Mouse (Mus musculus): ENCODE results near the gene Phrf1.

The Phrf1 gene

GRCm38 (mm10) chr7:141204546-141204945, 24.0 kb upstream of the Phrf1 start:
- no peaks in the 10 kb centered on the region for H3K27me3 ChIP-seq (ENCODE audit: control insufficient read depth, insufficient read depth, low read length, poor library complexity, severe bottlenecking)
- no peaks in the 10 kb centered on the region for H3K36me3 ChIP-seq (ENCODE audit: control insufficient read depth, insufficient read depth, low read length, poor library complexity, severe bottlenecking)
- DNase-seq (ENCODE audit: low read depth, low spot score): no peak

GRCm38 (mm10) chr7:141205504-141205903, 23.1 kb upstream of the Phrf1 start:
- DNase-seq (ENCODE audit: low read depth, low spot score): no peak
- H3K27me3 ChIP-seq (ENCODE audit: control insufficient read depth, insufficient read depth, low read length, poor library complexity, severe bottlenecking): no peaks in the 10 kb centered on the region
- no peaks in the 10 kb centered on the region for H3K36me3 ChIP-seq (ENCODE audit: control insufficient read depth, insufficient read depth, low read length, poor library complexity, severe bottlenecking)

- DNase-seq (ENCODE audit: low read depth, low spot score): no peak
- H3K36me3 ChIP-seq (ENCODE audit: control insufficient read depth, insufficient read depth, low read length, poor library complexity, severe bottlenecking): no peaks in the 10 kb centered on the region
- no peaks in the 10 kb centered on the region for H3K27me3 ChIP-seq (ENCODE audit: control insufficient read depth, insufficient read depth, low read length, poor library complexity, severe bottlenecking)
These were observed 22.2 kb upstream of the Phrf1 start for GRCm38 (mm10) chr7:141206182-141206937.

GRCm38 (mm10) chr7:141209526-141209925, 19.1 kb upstream of the Phrf1 start:
- no peaks in the 10 kb centered on the region for H3K36me3 ChIP-seq (ENCODE audit: control insufficient read depth, insufficient read depth, low read length, poor library complexity, severe bottlenecking)
- no peaks in the 10 kb centered on the region for H3K27me3 ChIP-seq (ENCODE audit: control insufficient read depth, insufficient read depth, low read length, poor library complexity, severe bottlenecking)
- no peak for DNase-seq (ENCODE audit: low read depth, low spot score)

GRCm38 (mm10) chr7:141210137-141210536, 18.4 kb upstream of the Phrf1 start:
- H3K27me3 ChIP-seq (ENCODE audit: control insufficient read depth, insufficient read depth, low read length, poor library complexity, severe bottlenecking): no peaks in the 10 kb centered on the region
- DNase-seq (ENCODE audit: low read depth, low spot score): no peak
- no peaks in the 10 kb centered on the region for H3K36me3 ChIP-seq (ENCODE audit: control insufficient read depth, insufficient read depth, low read length, poor library complexity, severe bottlenecking)

GRCm38 (mm10) chr7:141210606-141211131, 17.9 kb upstream of the Phrf1 start:
- DNase-seq (ENCODE audit: low read depth, low spot score): no peak
- Histone ChIP-seq H3K36me3 (ENCODE audit: control insufficient read depth, insufficient read depth, low read length, poor library complexity, severe bottlenecking) (no peaks in the 10 kb centered on the region), H3K27me3 (ENCODE audit: control insufficient read depth, insufficient read depth, low read length, poor library complexity, severe bottlenecking) (no peaks in the 10 kb centered on the region)

GRCm38 (mm10) chr7:141213133-141213532, 15.5 kb upstream of the Phrf1 start:
- Histone ChIP-seq H3K27me3 (ENCODE audit: control insufficient read depth, insufficient read depth, low read length, poor library complexity, severe bottlenecking) (no peaks in the 10 kb centered on the region), H3K36me3 (ENCODE audit: control insufficient read depth, insufficient read depth, low read length, poor library complexity, severe bottlenecking) (no peaks in the 10 kb centered on the region)
- DNase-seq (ENCODE audit: low read depth, low spot score): no peak

- DNase-seq (ENCODE audit: low read depth, low spot score): no peak
- Histone ChIP-seq H3K36me3 (ENCODE audit: control insufficient read depth, insufficient read depth, low read length, poor library complexity, severe bottlenecking) (no peaks in the 10 kb centered on the region), H3K27me3 (ENCODE audit: control insufficient read depth, insufficient read depth, low read length, poor library complexity, severe bottlenecking) (no peaks in the 10 kb centered on the region)
These were observed 14.9 kb upstream of the Phrf1 start, which contains the start of gene Lmntd2 for GRCm38 (mm10) chr7:141213605-141214235. Gene Lmntd2 (minus strand): TSS chr7:141214080.

GRCm38 (mm10) chr7:141214310-141214709, 14.3 kb upstream of the Phrf1 start:
- no peak for DNase-seq (ENCODE audit: low read depth, low spot score)
- H3K36me3 ChIP-seq (ENCODE audit: control insufficient read depth, insufficient read depth, low read length, poor library complexity, severe bottlenecking): no peaks in the 10 kb centered on the region
- no peaks in the 10 kb centered on the region for H3K27me3 ChIP-seq (ENCODE audit: control insufficient read depth, insufficient read depth, low read length, poor library complexity, severe bottlenecking)

- Histone ChIP-seq H3K36me3 (ENCODE audit: control insufficient read depth, insufficient read depth, low read length, poor library complexity, severe bottlenecking) (no peaks in the 10 kb centered on the region), H3K27me3 (ENCODE audit: control insufficient read depth, insufficient read depth, low read length, poor library complexity, severe bottlenecking) (no peaks in the 10 kb centered on the region)
- peak; percentile 98 for DNase-seq (ENCODE audit: low read depth, low spot score)
These were observed 13.3 kb upstream of the Phrf1 start, which contains the start of gene Rassf7 for GRCm38 (mm10) chr7:141215101-141215879. Gene Rassf7 (plus strand): TSS chr7:141215860.

GRCm38 (mm10) chr7:141215880-141216733, 12.5 kb upstream of the Phrf1 start:
- Histone ChIP-seq H3K27me3 (ENCODE audit: control insufficient read depth, insufficient read depth, low read length, poor library complexity, severe bottlenecking) (no peaks in the 10 kb centered on the region), H3K36me3 (ENCODE audit: control insufficient read depth, insufficient read depth, low read length, poor library complexity, severe bottlenecking) (no peaks in the 10 kb centered on the region)
- DNase-seq (ENCODE audit: low read depth, low spot score): peak; percentile 68

GRCm38 (mm10) chr7:141216894-141217293, 11.7 kb upstream of the Phrf1 start:
- Histone ChIP-seq H3K36me3 (ENCODE audit: control insufficient read depth, insufficient read depth, low read length, poor library complexity, severe bottlenecking) (no peaks in the 10 kb centered on the region), H3K27me3 (ENCODE audit: control insufficient read depth, insufficient read depth, low read length, poor library complexity, severe bottlenecking) (no peaks in the 10 kb centered on the region)
- DNase-seq (ENCODE audit: low read depth, low spot score): no peak

GRCm38 (mm10) chr7:141217343-141218013, 11.1 kb upstream of the Phrf1 start:
- H3K27me3 ChIP-seq (ENCODE audit: control insufficient read depth, insufficient read depth, low read length, poor library complexity, severe bottlenecking): no peaks in the 10 kb centered on the region
- DNase-seq (ENCODE audit: low read depth, low spot score): no peak
- no peaks in the 10 kb centered on the region for H3K36me3 ChIP-seq (ENCODE audit: control insufficient read depth, insufficient read depth, low read length, poor library complexity, severe bottlenecking)

- H3K27me3 ChIP-seq (ENCODE audit: control insufficient read depth, insufficient read depth, low read length, poor library complexity, severe bottlenecking): no peaks in the 10 kb centered on the region
- DNase-seq (ENCODE audit: low read depth, low spot score): no peak
- H3K36me3 ChIP-seq (ENCODE audit: control insufficient read depth, insufficient read depth, low read length, poor library complexity, severe bottlenecking): no peaks in the 10 kb centered on the region
These were observed 10.4 kb upstream of the Phrf1 start for GRCm38 (mm10) chr7:141218141-141218540.
